26 mouse cellular contexts compared by ENCODE assay signal in the genomic region with DNA sequence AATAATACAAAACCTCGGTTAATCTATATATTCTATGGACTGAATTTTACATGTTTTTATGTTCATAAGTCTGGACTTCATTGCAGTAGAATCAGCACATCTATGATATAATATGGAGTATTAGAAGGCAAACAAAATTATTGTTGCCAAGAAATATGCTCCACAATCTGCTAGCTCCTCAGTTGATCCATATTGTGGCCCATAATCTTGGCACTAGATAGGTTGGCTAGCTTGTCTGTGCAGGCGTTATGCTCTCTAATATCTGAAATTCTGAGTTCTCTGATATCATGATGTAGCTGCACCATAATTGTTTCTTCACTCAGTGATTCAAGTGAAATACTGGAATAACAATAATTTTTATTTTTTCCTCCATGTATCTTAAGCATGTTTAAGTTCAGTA.
"Had no signal": no experiment of that assay in that cellular context is flagged by ENCODE, and none has a peak within 500 bp of the region (broad histone marks: within the 10 kb centered on the region; RNA-seq: fewer than 3 reads in every experiment).

No protein-coding gene starts in this region.

- H3K4me3 ChIP-seq: heart, adult 2 months; heart, embryonic 13.5 days; heart, embryonic 15.5 days; hindbrain, embryonic 13.5 days; hindbrain, embryonic 15.5 days; layer of hippocampus, adult 2 months; left cerebral cortex, adult 2 months; limb, embryonic 10.5 days; limb, embryonic 12.5 days; liver, embryonic 13.5 days; liver, embryonic 15.5 days had no signal

- H3K9me3 ChIP-seq: heart, embryonic 13.5 days; heart, embryonic 15.5 days; hindbrain, embryonic 13.5 days; hindbrain, embryonic 15.5 days; limb, embryonic 10.5 days; limb, embryonic 12.5 days; liver, embryonic 13.5 days; liver, embryonic 15.5 days had no signal

- H3K9ac ChIP-seq: heart, embryonic 13.5 days; heart, embryonic 15.5 days; hindbrain, embryonic 13.5 days; hindbrain, embryonic 15.5 days; limb, embryonic 12.5 days; liver, embryonic 13.5 days; liver, embryonic 15.5 days had no signal

- H3K36me3 ChIP-seq: heart, embryonic 13.5 days; heart, embryonic 15.5 days; hindbrain, embryonic 13.5 days; hindbrain, embryonic 15.5 days; limb, embryonic 10.5 days; limb, embryonic 12.5 days; liver, embryonic 13.5 days; liver, embryonic 15.5 days had no signal

- ATAC-seq: hindbrain, postnatal 0 days; intestine, embryonic 16.5 days had no signal

- DNase-seq: gastrocnemius, postnatal 14 days; gastrocnemius, postnatal 36 days; heart, adult 11 months; heart, adult 2 months; heart, postnatal 14 days; heart, postnatal 36 days; kidney, adult 18-20 months; kidney, adult 8-10 months; kidney, postnatal 10 days; kidney, postnatal 25 days; kidney, postnatal 4 days; liver; liver, embryonic 13.5 days had no signal

- H3K4me1 ChIP-seq: heart, embryonic 13.5 days; heart, embryonic 15.5 days; hindbrain, embryonic 13.5 days; hindbrain, embryonic 15.5 days; limb, embryonic 10.5 days; limb, embryonic 12.5 days; liver, embryonic 13.5 days; liver, embryonic 15.5 days had no signal

- H3K27me3 ChIP-seq: heart, embryonic 13.5 days; heart, embryonic 15.5 days; hindbrain, embryonic 13.5 days; hindbrain, embryonic 15.5 days; limb, embryonic 12.5 days; liver, embryonic 13.5 days; liver, embryonic 15.5 days had no signal

- H3K4me2 ChIP-seq: heart, embryonic 11.5 days; heart, embryonic 13.5 days; heart, embryonic 15.5 days; hindbrain, embryonic 13.5 days; hindbrain, embryonic 15.5 days; limb, embryonic 12.5 days; liver, embryonic 11.5 days; liver, embryonic 13.5 days; liver, embryonic 15.5 days had no signal

- H3K27ac ChIP-seq: heart, adult 2 months; heart, embryonic 13.5 days; heart, embryonic 15.5 days; hindbrain, embryonic 13.5 days; hindbrain, embryonic 15.5 days; hindbrain, postnatal 0 days; layer of hippocampus, adult 2 months; left cerebral cortex, adult 2 months; limb, embryonic 10.5 days; limb, embryonic 12.5 days; liver, embryonic 13.5 days; liver, embryonic 15.5 days had no signal
